Mouse (Mus musculus) embryonic fibroblast, embryonic 13.5 days (primary cell): Measurements from ENCODE around the gene Stxbp1.

Experiments used
- CTCF ChIP-seq: IDR thresholded peaks from 2 replicates; pipeline ENCODE4 v1.5.1; 2011; ENCODE audit warnings: mild to moderate bottlenecking, control low read depth, low read length, moderate library complexity, borderline replicate concordance; ENCODE audit not compliant: insufficient read depth
- POLR2A ChIP-seq: IDR thresholded peaks from 2 replicates; pipeline ENCODE4 v1.6.1; 2011; ENCODE audit warnings: low read depth, mild to moderate bottlenecking, control low read depth, low read length, moderate library complexity

GRCm38 (mm10) chr2:32817589-32817988 is 29.5 kb downstream of the Stxbp1 start:
- TF ChIP-seq CTCF (no peak), POLR2A (no peak)
